Mouse (Mus musculus) heart, postnatal 14 days (tissue): Measurements from ENCODE around the gene Tspan14. TPM values are rescaled to one million over a fixed set of nuclear protein-coding genes. Genes with fewer than 3 reads are reported as not detected.

Experiments
- DNase-seq, 2 experiments: peaks; one replicate each; pipeline ENCODE4 v3.0.0; 2021 to 2022
- intact Hi-C: fragments of 180-260 bp; cut with DNase I; formaldehyde crosslinking; loops from one replicate; pipeline ENCODE4 v1.15.1; 2025
- long read RNA-seq, 2 experiments: library from polyadenylated mRNA; stranded (forward); transcript quantifications; one replicate each; pipeline ENCODE4 v2.0.0; 2021
- total RNA-seq, 2 experiments: library from RNA; stranded (reverse); gene quantifications; 2 replicates each; pipeline ENCODE4 v1.2.3; 2021

The Tspan14 gene
- total RNA-seq = 10 to 100 TPM; 27.9 to 28.7 TPM
- long read RNA-seq, experiment 1, transcript Tspan14-201 (9 exons, 2,475 nt) = major isoform, 38 of 46 reads
- long read RNA-seq, experiment 1, partial matches to known transcripts = 1 of 46 reads
- long read RNA-seq, experiment 1, other reads (novel, unspliced or antisense) = 5 of 46 reads
- long read RNA-seq, experiment 2, transcript Tspan14-201 (9 exons, 2,475 nt) = major isoform, 28 of 32 reads
- long read RNA-seq, experiment 2, partial matches to known transcripts = 4 of 32 reads
- long read RNA-seq, experiment 2, other reads (novel, unspliced or antisense) = 0 of 32 reads

DNA sequence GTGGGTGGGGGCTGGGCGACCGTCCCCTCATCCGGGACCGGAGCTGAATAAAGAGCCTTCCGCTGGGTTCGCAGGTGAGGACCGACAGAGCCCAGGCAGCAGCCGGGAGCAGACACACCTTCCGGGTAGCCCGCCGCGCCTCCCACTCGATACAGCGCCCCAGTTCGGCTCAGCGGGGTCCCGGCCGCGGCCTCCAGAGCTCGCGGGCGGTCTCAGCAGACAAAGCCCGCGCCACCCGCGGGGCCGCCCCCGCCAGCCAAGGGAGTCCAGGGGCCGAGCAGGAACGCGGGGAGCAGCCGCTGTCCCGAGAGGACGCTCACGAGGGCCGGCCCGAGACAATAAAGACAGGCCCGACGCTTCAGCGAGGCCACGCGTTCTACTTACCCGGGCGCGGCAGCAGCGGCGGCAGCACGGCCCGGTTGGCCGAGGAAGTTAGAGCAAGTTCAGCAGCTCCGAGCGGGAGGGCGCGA is at the start of gene Tspan14:
TSS of gene Tspan14 (minus strand) at position 416 of the 470 bp plus-strand sequence.
- DNase-seq = no peak
- intact Hi-C loops = no loop called here

- no peak for DNase-seq
- intact Hi-C loops = no loop called here
These were observed 48.2 kb upstream of the Tspan14 start for GRCm38 (mm10) chr14:41014701-41015240.

DNA sequence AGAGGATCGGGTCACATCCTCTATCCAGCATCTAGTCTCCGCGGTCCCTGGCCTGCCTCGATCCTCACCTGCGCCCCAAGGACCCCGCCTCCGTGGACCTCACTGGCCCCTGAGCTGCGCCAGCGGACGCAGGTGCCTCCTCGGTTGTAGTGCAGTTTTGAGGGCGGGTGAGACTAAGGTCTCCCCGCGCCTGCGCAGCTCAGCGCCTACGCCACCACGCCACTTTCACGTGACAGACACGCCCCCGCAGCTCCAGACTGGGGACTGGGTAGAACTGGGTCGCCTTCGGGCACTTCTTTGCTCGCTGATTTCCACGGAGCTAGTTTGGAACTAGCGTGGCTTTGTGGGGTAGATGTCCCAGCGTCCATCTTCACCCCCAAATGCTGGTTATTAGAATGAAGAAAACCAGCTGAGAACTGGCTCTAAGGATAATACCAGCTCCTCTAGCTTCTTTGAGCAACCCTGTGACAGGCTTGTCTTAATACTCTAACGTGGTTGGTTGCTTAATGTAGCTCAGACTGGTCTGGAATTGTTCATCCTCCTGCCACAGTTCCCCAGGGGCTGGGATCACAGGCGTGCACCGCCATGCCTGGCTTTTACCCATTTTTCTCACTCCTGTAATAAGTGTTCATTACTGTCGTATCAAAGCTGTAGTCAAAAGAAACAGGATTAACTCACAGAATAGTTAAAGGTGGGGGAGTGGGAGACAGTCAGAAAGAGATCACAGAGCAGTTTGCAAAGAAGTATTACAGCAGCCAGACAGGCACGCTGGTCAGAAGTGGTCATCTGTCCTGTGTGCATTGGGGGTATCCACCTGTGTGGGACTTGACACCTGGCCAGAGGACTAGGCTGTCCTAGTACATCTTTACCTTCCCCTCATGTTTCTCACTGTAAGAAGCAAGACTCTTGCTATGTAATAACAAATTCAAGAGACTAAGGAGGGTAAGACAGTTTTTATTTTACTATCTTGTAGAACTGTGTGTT is 47.3 kb upstream of the Tspan14 start, which contains the start of gene Fam213a:
TSS of gene Fam213a (minus strand) at position 159 of the 984 bp plus-strand sequence.
- intact Hi-C loops = no loop called here
- DNase-seq = peak; percentile 82 to 85

- DNase-seq = no peak
- intact Hi-C loops = no loop called here
These were observed 46.5 kb upstream of the Tspan14 start for GRCm38 (mm10) chr14:41013143-41013542.

- intact Hi-C loops = no loop called here
- DNase-seq = no peak
These were observed 45.3 kb upstream of the Tspan14 start for GRCm38 (mm10) chr14:41011916-41012315.

- DNase-seq = no peak
- intact Hi-C loops = no loop called here
These were observed 41.5 kb upstream of the Tspan14 start for GRCm38 (mm10) chr14:41008138-41008537.

GRCm38 (mm10) chr14:41007641-41008040 is 41.0 kb upstream of the Tspan14 start:
- no peak for DNase-seq
- intact Hi-C loops = no loop called here

DNA sequence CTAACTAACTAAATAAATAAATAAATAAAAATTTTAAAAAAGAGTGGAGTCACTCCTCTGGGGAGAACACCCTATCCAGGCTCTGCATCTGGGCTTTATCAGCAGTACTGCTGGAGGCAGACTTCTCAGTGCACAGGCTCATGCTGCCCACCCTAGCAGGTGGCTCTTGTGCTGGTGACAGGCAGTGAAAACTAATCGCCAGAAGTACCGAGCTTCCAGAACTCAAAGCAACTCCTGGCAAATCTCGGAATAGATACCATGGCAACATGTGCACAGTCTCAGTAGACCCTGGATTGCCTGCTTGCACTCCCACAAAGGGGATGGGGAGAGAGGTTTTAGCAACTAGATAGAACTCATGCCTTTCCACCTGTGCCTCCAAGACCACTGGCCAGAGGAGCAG is 40.3 kb upstream of the Tspan14 start:
- intact Hi-C loops = no loop called here
- no peak for DNase-seq

- intact Hi-C loops = no loop called here
- no peak for DNase-seq
These were observed 39.7 kb upstream of the Tspan14 start for GRCm38 (mm10) chr14:41006263-41006662.

- intact Hi-C loops = no loop called here
- DNase-seq = no peak
These were observed 39.1 kb upstream of the Tspan14 start for GRCm38 (mm10) chr14:41005716-41006115.

- intact Hi-C loops = no loop called here
- DNase-seq = peak; percentile 50 to 62
These were observed 37.9 kb upstream of the Tspan14 start for GRCm38 (mm10) chr14:41004201-41005141.

DNA sequence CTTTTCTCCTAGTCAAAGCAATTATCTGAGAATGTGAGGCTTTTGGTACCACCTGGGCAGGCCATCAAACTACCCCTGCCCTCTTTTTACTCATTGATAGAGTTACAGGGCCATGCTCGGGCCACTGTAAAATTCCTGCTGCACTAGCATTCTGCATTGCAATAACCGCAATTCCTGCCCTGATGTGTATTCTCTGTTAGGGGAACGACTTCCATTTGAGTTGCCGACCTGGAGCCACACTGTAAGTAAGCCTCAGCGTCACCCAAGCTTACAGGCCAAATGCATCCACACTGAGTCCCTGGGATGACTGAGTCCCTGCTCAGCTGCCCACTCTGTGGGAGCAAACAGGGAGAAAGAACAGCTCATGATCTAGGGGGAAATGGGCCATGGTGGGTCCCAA is 35.0 kb upstream of the Tspan14 start:
- intact Hi-C loops = no loop called here

GRCm38 (mm10) chr14:41000801-41001200 is 34.2 kb upstream of the Tspan14 start:
- no peak for DNase-seq
- intact Hi-C loops = no loop called here

More for the DNA sequence above, 35.0 kb upstream of the Tspan14 start:
- DNase-seq = no peak

- no peak for DNase-seq
These were observed 33.5 kb upstream of the Tspan14 start for GRCm38 (mm10) chr14:40999904-41000645.

DNA sequence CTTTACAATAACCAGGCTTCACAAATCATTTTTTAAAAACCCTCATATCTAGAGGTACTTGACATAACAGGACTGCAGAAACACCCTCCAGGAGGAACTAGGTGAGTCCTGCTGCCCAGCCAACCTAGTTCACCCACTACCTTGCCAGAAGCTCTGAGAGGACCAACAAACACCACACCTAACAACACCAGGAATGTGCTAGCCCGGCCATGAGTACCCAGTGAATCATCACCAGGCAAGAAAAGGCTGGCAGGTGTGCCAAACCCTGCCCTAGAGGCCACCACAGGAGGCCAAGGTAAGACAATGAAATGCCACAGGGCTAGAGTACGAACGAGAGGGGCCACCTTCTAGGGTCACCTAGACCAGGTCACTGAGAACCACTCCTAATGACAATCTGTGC is 29.6 kb upstream of the Tspan14 start:
- intact Hi-C loops = no loop called here
- DNase-seq = no peak

More at GRCm38 (mm10) chr14:40999904-41000645, 33.5 kb upstream of the Tspan14 start:
- intact Hi-C loops = no loop called here

GRCm38 (mm10) chr14:40992464-40992863 is 25.9 kb upstream of the Tspan14 start:
- no peak for DNase-seq
- intact Hi-C loops = no loop called here

GRCm38 (mm10) chr14:40988780-40989179 is 22.2 kb upstream of the Tspan14 start:
- DNase-seq = no peak
- intact Hi-C loops = no loop called here

DNA sequence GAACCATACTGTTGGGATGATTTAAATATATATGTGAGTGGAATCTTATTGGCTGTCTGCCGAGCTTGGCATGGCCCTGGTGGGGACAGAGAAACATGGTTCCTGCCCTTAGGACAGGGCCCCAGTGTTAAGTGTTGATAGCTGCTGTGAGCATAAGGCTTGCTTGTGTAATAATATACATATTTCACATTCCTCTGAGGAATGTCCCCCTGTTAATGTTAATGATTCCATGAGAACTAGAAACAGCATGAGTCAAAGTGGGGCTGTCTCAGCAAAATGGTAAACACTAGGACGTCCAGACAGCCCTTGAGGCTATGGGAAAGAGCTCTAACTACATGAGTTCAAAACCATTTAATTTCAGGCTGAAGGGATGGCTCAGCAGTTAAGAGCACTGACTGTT is 20.6 kb upstream of the Tspan14 start:
- DNase-seq = no peak
- intact Hi-C loops = no loop called here

- intact Hi-C loops = no loop called here
- DNase-seq = no peak
These were observed 19.0 kb upstream of the Tspan14 start for GRCm38 (mm10) chr14:40985635-40986034.
